Mouse (Mus musculus) brain, embryonic 14.5 days (tissue): ENCODE results near the gene Sertad1. TPM values are rescaled to one million over a fixed set of nuclear protein-coding genes. Genes with fewer than 3 reads are reported as not detected.

ENCODE experiments used
- DNase-seq: peaks from one replicate; pipeline ENCODE4 v3.0.0-alpha.2; 2011; ENCODE audit warnings: low read depth
- CTCF ChIP-seq: fragments of 200-500 bp; IDR thresholded peaks from 2 replicates; pipeline ENCODE4 v1.5.1; 2012; ENCODE audit warnings: inconsistent platforms, mild to moderate bottlenecking, moderate library complexity, borderline replicate concordance; ENCODE audit not compliant: insufficient read depth, insufficient read length; ENCODE audit errors: extremely low read depth
- POLR2A ChIP-seq: fragments of 200-500 bp; IDR thresholded peaks from 2 replicates; pipeline ENCODE4 v1.6.1; 2012; ENCODE audit warnings: mild to moderate bottlenecking, inconsistent platforms, borderline replicate concordance; ENCODE audit not compliant: poor library complexity, insufficient read depth, insufficient read length, severe bottlenecking; ENCODE audit errors: extremely low read depth
- polyA plus RNA-seq: library from polyadenylated mRNA; depleted of rRNA; stranded (reverse); fragments of >200 nt; gene quantifications from 2 replicates; pipeline ENCODE4 v1.2.3, GENCODE M21; 2012

Gene Sertad1
- polyA plus RNA-seq, 1 experiment: 5.7 TPM

GRCm38 (mm10) chr7:27452206-27452770, 34.4 kb upstream of the Sertad1 start:
- TF ChIP-seq CTCF (no peak), POLR2A (no peak)
- DNase-seq: no peak

GRCm38 (mm10) chr7:27454461-27455121, 32.1 kb upstream of the Sertad1 start:
- no peak for TF ChIP-seq CTCF
- no peak for TF ChIP-seq POLR2A
- no peak for DNase-seq

GRCm38 (mm10) chr7:27455273-27455672, 31.4 kb upstream of the Sertad1 start:
- no peak for DNase-seq
- TF ChIP-seq CTCF (no peak), POLR2A (no peak)

GRCm38 (mm10) chr7:27458614-27459013, 28.1 kb upstream of the Sertad1 start:
- no peak for DNase-seq
- no peak for TF ChIP-seq POLR2A
- TF ChIP-seq CTCF: no peak

- DNase-seq: no peak
- no peak for TF ChIP-seq CTCF
- no peak for TF ChIP-seq POLR2A
Measured at GRCm38 (mm10) chr7:27459640-27460039, 27.1 kb upstream of the Sertad1 start.

- DNase-seq: no peak
- TF ChIP-seq CTCF (no peak), POLR2A (no peak)
Measured at GRCm38 (mm10) chr7:27460477-27460876, 26.2 kb upstream of the Sertad1 start.

- TF ChIP-seq POLR2A (no peak), CTCF (no peak)
- peak; percentile 9 for DNase-seq
Measured at GRCm38 (mm10) chr7:27467648-27468047, 19.1 kb upstream of the Sertad1 start.

- TF ChIP-seq CTCF (no peak), POLR2A (no peak)
- no peak for DNase-seq
Measured at GRCm38 (mm10) chr7:27471390-27472120, 15.2 kb upstream of the Sertad1 start.

- peak; percentile 22 for DNase-seq
- TF ChIP-seq POLR2A (no peak), CTCF (no peak)
Measured at GRCm38 (mm10) chr7:27472596-27472995, 14.1 kb upstream of the Sertad1 start.

- DNase-seq: peak; percentile 99
- TF ChIP-seq POLR2A: peak; percentile 24; the same call in 1 of the 2 replicates
- no peak for TF ChIP-seq CTCF
Measured at GRCm38 (mm10) chr7:27473156-27473834, 13.4 kb upstream of the Sertad1 start, which contains the start of gene Sertad3. Gene Sertad3, plus strand, starts transcription at chr7:27473768.
